Comparison of ENCODE assay signal across 29 mouse cellular contexts in the genomic region with DNA sequence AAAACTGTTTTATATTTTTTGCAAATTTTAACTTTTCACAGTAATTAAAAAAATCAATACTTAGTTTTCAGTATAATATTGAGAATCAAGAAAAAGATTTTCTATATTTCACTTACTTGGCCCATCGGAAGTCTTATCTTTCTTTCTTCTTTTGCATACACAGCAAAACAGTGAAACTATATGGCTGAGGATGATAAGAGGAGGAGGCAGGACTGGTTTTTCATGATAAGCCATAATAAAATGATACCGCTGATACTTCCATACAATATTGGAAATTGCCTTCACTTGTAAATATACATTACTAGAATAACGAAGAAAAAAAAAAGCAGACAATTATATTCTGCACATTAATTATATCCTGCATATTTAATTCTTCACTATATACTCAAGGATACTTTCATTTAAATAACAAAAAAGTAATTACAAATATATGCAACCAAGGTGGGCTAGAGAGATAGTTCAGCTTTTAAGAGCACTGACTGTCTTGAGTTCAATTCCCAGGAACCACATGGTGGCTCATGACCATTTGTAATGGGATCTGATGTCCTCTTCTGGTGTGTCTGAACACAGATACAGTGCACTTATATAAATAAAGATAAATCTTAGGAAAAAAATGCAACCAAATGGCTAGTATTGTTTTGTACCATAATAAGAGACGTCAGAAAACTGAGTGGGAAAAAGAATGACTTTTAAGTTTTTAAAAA. TPM values are rescaled to one million over a fixed set of nuclear protein-coding genes. Genes with fewer than 3 reads are reported as not detected.
DNase-seq lines count a peak whose midpoint lies in the region; ATAC-seq and TF ChIP-seq lines count a peak whose summit lies in the region.
"Had no signal": no experiment of that assay in that cellular context is flagged by ENCODE, and none has a peak within 500 bp of the region (broad histone marks: within the 10 kb centered on the region; RNA-seq: fewer than 3 reads in every experiment).

No protein-coding gene starts in this region.

- H3K4me2 ChIP-seq in liver, embryonic 11.5 days = no peak overlapping the region
- no peak overlapping the region; the same call in 1 of the 2 replicates for H3K4me2 ChIP-seq in liver, embryonic 15.5 days
- H3K4me2 ChIP-seq: embryonic facial prominence, embryonic 15.5 days; hindbrain, embryonic 15.5 days had no signal

- H3K9ac ChIP-seq in liver, embryonic 11.5 days (ENCODE audit: low read depth, low read length) = no peak overlapping the region
- no peak overlapping the region for H3K9ac ChIP-seq in liver, embryonic 15.5 days
- H3K9ac ChIP-seq: embryonic facial prominence, embryonic 15.5 days; heart, embryonic 13.5 days; hindbrain, embryonic 15.5 days had no signal

- no peak for TF ChIP-seq POLR2A in kidney, adult 2 months (IDR thresholded peaks at IDR 0.05; ENCODE audit: low read depth, low read length)

- H3K27me3 ChIP-seq in liver, embryonic 11.5 days (replicated peaks; ENCODE audit: control insufficient read depth, insufficient read depth, low read length) = no peaks in the 10 kb centered on the region
- H3K27me3 ChIP-seq in liver, embryonic 15.5 days = no peaks in the 10 kb centered on the region
- no peaks in the 10 kb centered on the region for H3K27me3 ChIP-seq in kidney, adult 2 months (replicated peaks; ENCODE audit: control insufficient read depth, insufficient read depth, low read length)
- H3K27me3 ChIP-seq: embryonic facial prominence, embryonic 15.5 days; heart, embryonic 13.5 days; hindbrain, embryonic 15.5 days had no signal

- H3K27ac ChIP-seq in liver, embryonic 11.5 days (ENCODE audit: low read depth, low read length) = no peak overlapping the region
- H3K27ac ChIP-seq in liver, embryonic 15.5 days (replicated peaks) = peak overlapping the region; percentile 70
- no peak overlapping the region for H3K27ac ChIP-seq in kidney, adult 2 months (ENCODE audit: insufficient read depth, low read depth, low read length)
- H3K27ac ChIP-seq: embryonic facial prominence, embryonic 10.5 days; embryonic facial prominence, embryonic 15.5 days; hindbrain, embryonic 10.5 days; hindbrain, embryonic 15.5 days; kidney, postnatal 0 days had no signal

- H3K9me3 ChIP-seq in liver, embryonic 11.5 days (ENCODE audit: control insufficient read depth, low read length) = no peaks in the 10 kb centered on the region
- H3K9me3 ChIP-seq in liver, embryonic 15.5 days (replicated peaks) = no peaks in the 10 kb centered on the region
- H3K9me3 ChIP-seq: embryonic facial prominence, embryonic 10.5 days; embryonic facial prominence, embryonic 15.5 days; heart, embryonic 13.5 days; hindbrain, embryonic 10.5 days; hindbrain, embryonic 15.5 days had no signal

- 63% methylated on average over 4 of the region's 4 CpGs for WGBS in liver, embryonic 11.5 days
- 30% methylated on average over 4 of the region's 4 CpGs for WGBS in liver, embryonic 15.5 days (ENCODE audit: insufficient replicate concordance)
- 92% methylated on average over 4 of the region's 4 CpGs for WGBS in kidney, adult 2 months

- ATAC-seq in liver, embryonic 11.5 days (replicated peaks; ENCODE audit: low FRiP score) = peak; percentile 75
- ATAC-seq in erythroblast, adult 5-6 weeks (replicated peaks; ENCODE audit: low FRiP score, poor library complexity, severe bottlenecking) = peak; percentile 73
- ATAC-seq in liver, embryonic 15.5 days (ENCODE audit: insufficient read depth) = peak; percentile 50; the same call in 1 of the 2 replicates
- ATAC-seq: CD4-positive, CD25-positive, alpha-beta regulatory T cell, adult 4 months; forebrain, embryonic 14.5 days; inflammation-experienced regulatory T-cells, adult 6 months had no signal

- no peak for DNase-seq in liver, embryonic 11.5 days (ENCODE audit: low spot score)
- DNase-seq in liver = no peak
- DNase-seq in kidney, adult 2 months = no peak
- no peak for DNase-seq in Muller cell, postnatal 12 days (ENCODE audit: inconsistent ontology term)
- DNase-seq in spleen, adult 18-20 months = no peak
- DNase-seq: adrenal gland, postnatal 10 days; cerebellum, adult 2 months; cerebellum, postnatal 14 days; gastrocnemius, postnatal 14 days; kidney, adult 8-10 months; kidney, postnatal 4 days; layer of hippocampus, adult 9-11 months; lung, postnatal 4 days; midbrain, embryonic 14.5 days; retina, postnatal 1 day; right cerebral cortex, postnatal 14 days; thymus, postnatal 14 days had no signal

- no peak for TF ChIP-seq CTCF in kidney, adult 2 months (conservative IDR thresholded peaks at IDR 0.05; ENCODE audit: insufficient read depth, insufficient read length, low read depth, low read length)

- peaks cover 14% of the 10 kb centered on the region for H3K4me1 ChIP-seq in liver, embryonic 11.5 days (replicated peaks; ENCODE audit: control insufficient read depth, insufficient read depth, low read length)
- H3K4me1 ChIP-seq in liver, embryonic 15.5 days (replicated peaks) = peaks cover 37% of the 10 kb centered on the region
- no peaks in the 10 kb centered on the region for H3K4me1 ChIP-seq in kidney, adult 2 months (ENCODE audit: control insufficient read depth, insufficient read depth, low read length)
- H3K4me1 ChIP-seq: embryonic facial prominence, embryonic 10.5 days; embryonic facial prominence, embryonic 15.5 days; hindbrain, embryonic 10.5 days; hindbrain, embryonic 15.5 days had no signal

- H3K36me3 ChIP-seq in liver, embryonic 11.5 days (ENCODE audit: control insufficient read depth, insufficient read depth, low read length) = peaks cover 14% of the 10 kb centered on the region; the same call in 1 of the 2 replicates
- H3K36me3 ChIP-seq in liver, embryonic 15.5 days (replicated peaks) = peaks cover 49% of the 10 kb centered on the region
- H3K36me3 ChIP-seq in kidney, adult 2 months (ENCODE audit: control insufficient read depth, insufficient read depth, low read length) = peaks cover 17% of the 10 kb centered on the region

- no peak overlapping the region for H3K4me3 ChIP-seq in liver, embryonic 11.5 days (ENCODE audit: low read depth, low read length)
- H3K4me3 ChIP-seq in liver, embryonic 15.5 days (replicated peaks) = no peak overlapping the region
- no peak overlapping the region for H3K4me3 ChIP-seq in kidney, adult 2 months (ENCODE audit: insufficient read depth, low read depth, low read length)
- H3K4me3 ChIP-seq: embryonic facial prominence, embryonic 10.5 days; embryonic facial prominence, embryonic 15.5 days; heart, embryonic 13.5 days; hindbrain, embryonic 10.5 days; hindbrain, embryonic 15.5 days had no signal

RNA-seq across cellular contexts. Expression of gene Usp50, which starts 33.5 kb away (rescaled TPM):
- polyA plus RNA-seq in liver, embryonic 11.5 days (2014; fragmentation: Nextera tagmentation; extraction: Ambion mirVana) = 3.0 and 3.8 TPM in 2 replicates
- 0.77 TPM in 1 of 2 replicates, not detected in the other for total RNA-seq in erythroblast, adult 5-6 weeks (2015; ENCODE audit: low replicate concordance)
- total RNA-seq in erythroblast, adult 5-6 weeks (2017; ENCODE audit: low replicate concordance) = 0.42 TPM in 1 of 2 replicates, not detected in the other
- 1.0 and 1.3 TPM in 2 replicates for polyA plus RNA-seq in liver, embryonic 15.5 days (2015; fragmentation: Nextera tagmentation; extraction: Ambion mirVana)
- polyA plus RNA-seq in kidney, adult 2 months (2012; rRNA removed) = 1.3 and 1.5 TPM in 2 replicates
- total RNA-seq: adrenal gland, postnatal 10 days; heart, adult 18-20 months had no signal

RNA-seq across cellular contexts. Expression of gene Trpm7, which starts 59.2 kb away (rescaled TPM):
- 39.1 and 39.4 TPM in 2 replicates for polyA plus RNA-seq in liver, embryonic 11.5 days (2014; fragmentation: Nextera tagmentation; extraction: Ambion mirVana)
- 22.2 and 51.7 TPM in 2 replicates for total RNA-seq in erythroblast, adult 5-6 weeks (2015; ENCODE audit: low replicate concordance)
- 22.9 and 24.1 TPM in 2 replicates for total RNA-seq in erythroblast, adult 5-6 weeks (2017; ENCODE audit: low replicate concordance)
- 18.6 and 20.0 TPM in 2 replicates for polyA plus RNA-seq in liver, embryonic 15.5 days (2015; fragmentation: Nextera tagmentation; extraction: Ambion mirVana)
- polyA plus RNA-seq in kidney, adult 2 months (2012; rRNA removed) = 10.9 and 13.5 TPM in 2 replicates
